Mouse (Mus musculus): Measurements from ENCODE around the gene Grsf1.

Gene Grsf1

GRCm38 (mm10) chr5:88631545-88631944 is 44.4 kb downstream of the Grsf1 start:
- H3K4me1 ChIP-seq (replicated peaks; ENCODE audit: low read depth, low read length), result peaks cover 56% of the 10 kb centered on the region
- no peak overlapping the region for H3K4me3 ChIP-seq (replicated peaks; ENCODE audit: low read length)
- H3K9me3 ChIP-seq (ENCODE audit: low read length), result no peaks in the 10 kb centered on the region
- TF ChIP-seq CTCF (conservative IDR thresholded peaks at IDR 0.05; ENCODE audit: low read length) (no peak), POU5F1 (IDR thresholded peaks at IDR 0.05; ENCODE audit: borderline replicate concordance, low read length) (no peak), NANOG (IDR thresholded peaks at IDR 0.05; ENCODE audit: borderline replicate concordance, low read length) (no peak)
- peaks cover 49% of the 10 kb centered on the region for H3K36me3 ChIP-seq (ENCODE audit: insufficient read depth, low read length)
- no peaks in the 10 kb centered on the region for H3K27me3 ChIP-seq (ENCODE audit: insufficient read depth, low read length)

GRCm38 (mm10) chr5:88630883-88631282 is 45.1 kb downstream of the Grsf1 start:
- H3K36me3 ChIP-seq (ENCODE audit: insufficient read depth, low read length), result peaks cover 49% of the 10 kb centered on the region
- TF ChIP-seq CTCF (conservative IDR thresholded peaks at IDR 0.05; ENCODE audit: low read length) (no peak), POU5F1 (IDR thresholded peaks at IDR 0.05; ENCODE audit: borderline replicate concordance, low read length) (no peak), NANOG (IDR thresholded peaks at IDR 0.05; ENCODE audit: borderline replicate concordance, low read length) (no peak)

GRCm38 (mm10) chr5:88629987-88630386 is 46.0 kb downstream of the Grsf1 start:
- H3K4me1 ChIP-seq (replicated peaks; ENCODE audit: low read depth, low read length), result peaks cover 48% of the 10 kb centered on the region
- TF ChIP-seq NANOG (IDR thresholded peaks at IDR 0.05; ENCODE audit: borderline replicate concordance, low read length), result no peak
- TF ChIP-seq CTCF (conservative IDR thresholded peaks at IDR 0.05; ENCODE audit: low read length), result no peak
- no peak for TF ChIP-seq POU5F1 (IDR thresholded peaks at IDR 0.05; ENCODE audit: borderline replicate concordance, low read length)
- H3K9me3 ChIP-seq (ENCODE audit: low read length), result no peaks in the 10 kb centered on the region

More at GRCm38 (mm10) chr5:88630883-88631282, 45.1 kb downstream of the Grsf1 start:
- Histone ChIP-seq H3K4me3 (replicated peaks; ENCODE audit: low read length) (no peak overlapping the region), H3K27me3 (ENCODE audit: insufficient read depth, low read length) (no peaks in the 10 kb centered on the region), H3K4me1 (replicated peaks; ENCODE audit: low read depth, low read length) (peaks cover 56% of the 10 kb centered on the region), H3K9me3 (ENCODE audit: low read length) (no peaks in the 10 kb centered on the region)

GRCm38 (mm10) chr5:88629125-88629524 is 46.8 kb downstream of the Grsf1 start:
- Histone ChIP-seq H3K9me3 (ENCODE audit: low read length) (no peaks in the 10 kb centered on the region), H3K36me3 (ENCODE audit: insufficient read depth, low read length) (peaks cover 49% of the 10 kb centered on the region), H3K4me3 (replicated peaks; ENCODE audit: low read length) (no peak overlapping the region), H3K4me1 (replicated peaks; ENCODE audit: low read depth, low read length) (peaks cover 43% of the 10 kb centered on the region), H3K27me3 (ENCODE audit: insufficient read depth, low read length) (no peaks in the 10 kb centered on the region)
- TF ChIP-seq CTCF (conservative IDR thresholded peaks at IDR 0.05; ENCODE audit: low read length), result no peak
- TF ChIP-seq POU5F1 (IDR thresholded peaks at IDR 0.05; ENCODE audit: borderline replicate concordance, low read length), result no peak

More at GRCm38 (mm10) chr5:88629987-88630386, 46.0 kb downstream of the Grsf1 start:
- Histone ChIP-seq H3K36me3 (ENCODE audit: insufficient read depth, low read length) (peaks cover 49% of the 10 kb centered on the region), H3K4me3 (replicated peaks; ENCODE audit: low read length) (no peak overlapping the region), H3K27me3 (ENCODE audit: insufficient read depth, low read length) (no peaks in the 10 kb centered on the region)

- no peak for TF ChIP-seq NANOG (IDR thresholded peaks at IDR 0.05; ENCODE audit: borderline replicate concordance, low read length)
- TF ChIP-seq CTCF (conservative IDR thresholded peaks at IDR 0.05; ENCODE audit: low read length), result no peak
- TF ChIP-seq POU5F1 (IDR thresholded peaks at IDR 0.05; ENCODE audit: borderline replicate concordance, low read length), result no peak
- Histone ChIP-seq H3K4me3 (replicated peaks; ENCODE audit: low read length) (no peak overlapping the region), H3K27me3 (ENCODE audit: insufficient read depth, low read length) (no peaks in the 10 kb centered on the region), H3K9me3 (ENCODE audit: low read length) (no peaks in the 10 kb centered on the region), H3K4me1 (replicated peaks; ENCODE audit: low read depth, low read length) (peaks cover 29% of the 10 kb centered on the region), H3K36me3 (ENCODE audit: insufficient read depth, low read length) (peaks cover 40% of the 10 kb centered on the region)
Observed at GRCm38 (mm10) chr5:88627545-88627944, 48.4 kb downstream of the Grsf1 start.

- TF ChIP-seq CTCF (conservative IDR thresholded peaks at IDR 0.05; ENCODE audit: low read length), result no peak
Observed at GRCm38 (mm10) chr5:88616988-88617387, 59.0 kb downstream of the Grsf1 start.

GRCm38 (mm10) chr5:88614129-88614528 is 61.8 kb downstream of the Grsf1 start:
- no peaks in the 10 kb centered on the region for H3K27me3 ChIP-seq (ENCODE audit: insufficient read depth, low read length)
- peaks cover 39% of the 10 kb centered on the region for H3K36me3 ChIP-seq (ENCODE audit: insufficient read depth, low read length)
- TF ChIP-seq NANOG (IDR thresholded peaks at IDR 0.05; ENCODE audit: borderline replicate concordance, low read length) (no peak), POU5F1 (IDR thresholded peaks at IDR 0.05; ENCODE audit: borderline replicate concordance, low read length) (no peak), CTCF (conservative IDR thresholded peaks at IDR 0.05; ENCODE audit: low read length) (no peak)
- H3K4me1 ChIP-seq (replicated peaks; ENCODE audit: low read depth, low read length), result peaks cover 5% of the 10 kb centered on the region; the same call in 1 of the 2 replicates
- no peak overlapping the region for H3K4me3 ChIP-seq (replicated peaks; ENCODE audit: low read length)
- H3K9me3 ChIP-seq (ENCODE audit: low read length), result no peaks in the 10 kb centered on the region

More at GRCm38 (mm10) chr5:88616988-88617387, 59.0 kb downstream of the Grsf1 start:
- Histone ChIP-seq H3K9me3 (ENCODE audit: low read length) (no peaks in the 10 kb centered on the region), H3K4me1 (replicated peaks; ENCODE audit: low read depth, low read length) (peaks cover 5% of the 10 kb centered on the region; the same call in 1 of the 2 replicates), H3K4me3 (replicated peaks; ENCODE audit: low read length) (no peak overlapping the region), H3K36me3 (ENCODE audit: insufficient read depth, low read length) (peaks cover 51% of the 10 kb centered on the region), H3K27me3 (ENCODE audit: insufficient read depth, low read length) (no peaks in the 10 kb centered on the region)
